11 mouse cellular contexts compared by ENCODE assay signal in genomic region chr12:91932490-91933361, GRCm38 (mm10).
DNase-seq lines count a peak whose midpoint lies in the region; ATAC-seq lines count a peak whose summit lies in the region.
"Had no signal": no experiment of that assay in that cellular context is flagged by ENCODE, and none has a peak within 500 bp of the region (broad histone marks: within the 10 kb centered on the region; RNA-seq: fewer than 3 reads in every experiment).

No protein-coding gene starts in this region.

- H3K4me1 ChIP-seq in hindbrain, embryonic 11.5 days (replicated peaks; ENCODE audit: control insufficient read depth, insufficient read depth, low read length), result no peaks in the 10 kb centered on the region
- no peaks in the 10 kb centered on the region for H3K4me1 ChIP-seq in hindbrain, embryonic 13.5 days (replicated peaks)
- H3K4me1 ChIP-seq in lung, embryonic 16.5 days (replicated peaks; ENCODE audit: control insufficient read depth, insufficient read depth, low read length), result no peaks in the 10 kb centered on the region
- H3K4me1 ChIP-seq in embryonic facial prominence, embryonic 14.5 days (ENCODE audit: control insufficient read depth, insufficient read depth, low read length), result 0 out of 2 replicates have a peak, but pooled peaks cover 4% of the 10 kb centered on the region
- H3K4me1 ChIP-seq: heart, embryonic 12.5 days; neural tube, embryonic 12.5 days had no signal

- no peak for ATAC-seq in hindbrain, embryonic 11.5 days (ENCODE audit: low FRiP score)
- no peak for ATAC-seq in hindbrain, embryonic 13.5 days (ENCODE audit: low FRiP score)
- ATAC-seq in lung, embryonic 16.5 days (ENCODE audit: low read depth), result peak; percentile 62
- no peak for ATAC-seq in embryonic facial prominence, embryonic 14.5 days (ENCODE audit: low read depth)
- ATAC-seq in erythroid progenitor cell, adult 5-6 weeks (replicated peaks; ENCODE audit: low FRiP score, poor library complexity, severe bottlenecking), result no peak

- peak; percentile 31 for DNase-seq in hindbrain, embryonic 11.5 days (ENCODE audit: low spot score)
- no peak for DNase-seq in lung, postnatal 4 days
- DNase-seq in embryonic facial prominence, embryonic 14.5 days (ENCODE audit: low spot score), result peak; percentile 69
- DNase-seq in retina, postnatal 1 day, result peak; percentile 48
- no peak for DNase-seq in thymus, postnatal 10 days (ENCODE audit: low spot score in 2 of 2)
- DNase-seq: lung, adult 18-20 months had no signal

- no peak overlapping the region for H3K27ac ChIP-seq in hindbrain, embryonic 11.5 days (ENCODE audit: low read depth, low read length)
- H3K27ac ChIP-seq in hindbrain, embryonic 13.5 days, result no peak overlapping the region
- peak overlapping the region; percentile 38 for H3K27ac ChIP-seq in lung, embryonic 16.5 days (ENCODE audit: low read length)
- no peak overlapping the region for H3K27ac ChIP-seq in embryonic facial prominence, embryonic 14.5 days (replicated peaks; ENCODE audit: low read depth, low read length)
- H3K27ac ChIP-seq: neural tube, embryonic 12.5 days had no signal

- no peak overlapping the region for H3K9ac ChIP-seq in hindbrain, embryonic 11.5 days (ENCODE audit: low read depth, low read length)
- no peak overlapping the region for H3K9ac ChIP-seq in hindbrain, embryonic 13.5 days
- no peak overlapping the region for H3K9ac ChIP-seq in lung, embryonic 16.5 days (ENCODE audit: low read length)
- H3K9ac ChIP-seq in embryonic facial prominence, embryonic 14.5 days (ENCODE audit: low read depth, low read length), result no peak overlapping the region
- H3K9ac ChIP-seq: heart, embryonic 12.5 days; neural tube, embryonic 12.5 days had no signal

- no peaks in the 10 kb centered on the region for H3K27me3 ChIP-seq in hindbrain, embryonic 11.5 days (ENCODE audit: control insufficient read depth, insufficient read depth, low read length)
- no peaks in the 10 kb centered on the region for H3K27me3 ChIP-seq in hindbrain, embryonic 13.5 days
- no peaks in the 10 kb centered on the region for H3K27me3 ChIP-seq in lung, embryonic 16.5 days (ENCODE audit: control insufficient read depth, insufficient read depth, low read depth, low read length)
- no peaks in the 10 kb centered on the region for H3K27me3 ChIP-seq in embryonic facial prominence, embryonic 14.5 days (replicated peaks; ENCODE audit: control insufficient read depth, insufficient read depth, low read length)
- H3K27me3 ChIP-seq: heart, embryonic 12.5 days; neural tube, embryonic 12.5 days had no signal

- WGBS in hindbrain, embryonic 11.5 days, result 63% methylated on average over 7 of the region's 7 CpGs
- WGBS in hindbrain, embryonic 13.5 days, result 59% methylated on average over 7 of the region's 7 CpGs
- WGBS in lung, embryonic 16.5 days, result 28% methylated on average over 7 of the region's 7 CpGs
- 54% methylated on average over 7 of the region's 7 CpGs for WGBS in embryonic facial prominence, embryonic 14.5 days

- no peak overlapping the region for H3K4me2 ChIP-seq in hindbrain, embryonic 11.5 days (replicated peaks; ENCODE audit: low read depth, low read length)
- H3K4me2 ChIP-seq in hindbrain, embryonic 13.5 days, result no peak overlapping the region
- no peak overlapping the region for H3K4me2 ChIP-seq in lung, embryonic 16.5 days (ENCODE audit: low read depth, low read length)
- no peak overlapping the region for H3K4me2 ChIP-seq in embryonic facial prominence, embryonic 14.5 days (ENCODE audit: low read depth, low read length)
- H3K4me2 ChIP-seq: heart, embryonic 12.5 days; neural tube, embryonic 12.5 days had no signal

- no peak overlapping the region for H3K4me3 ChIP-seq in hindbrain, embryonic 11.5 days (ENCODE audit: low read depth, low read length)
- no peak overlapping the region for H3K4me3 ChIP-seq in hindbrain, embryonic 13.5 days
- no peak overlapping the region for H3K4me3 ChIP-seq in lung, embryonic 16.5 days (ENCODE audit: low read length)
- H3K4me3 ChIP-seq in embryonic facial prominence, embryonic 14.5 days (ENCODE audit: low read depth, low read length), result no peak overlapping the region
- H3K4me3 ChIP-seq: heart, embryonic 12.5 days; neural tube, embryonic 12.5 days had no signal

- no peaks in the 10 kb centered on the region for H3K36me3 ChIP-seq in hindbrain, embryonic 11.5 days (ENCODE audit: control insufficient read depth, insufficient read depth, low read length)
- no peaks in the 10 kb centered on the region for H3K36me3 ChIP-seq in hindbrain, embryonic 13.5 days
- H3K36me3 ChIP-seq in lung, embryonic 16.5 days (ENCODE audit: control insufficient read depth, insufficient read depth, low read length), result no peaks in the 10 kb centered on the region
- H3K36me3 ChIP-seq in embryonic facial prominence, embryonic 14.5 days (ENCODE audit: control insufficient read depth, insufficient read depth, low read length), result no peaks in the 10 kb centered on the region
- H3K36me3 ChIP-seq: heart, embryonic 12.5 days; neural tube, embryonic 12.5 days had no signal

- H3K9me3 ChIP-seq in hindbrain, embryonic 11.5 days (ENCODE audit: control insufficient read depth, low read length), result no peaks in the 10 kb centered on the region
- no peaks in the 10 kb centered on the region for H3K9me3 ChIP-seq in hindbrain, embryonic 13.5 days
- H3K9me3 ChIP-seq in lung, embryonic 16.5 days (ENCODE audit: control insufficient read depth, low read length), result no peaks in the 10 kb centered on the region
- no peaks in the 10 kb centered on the region for H3K9me3 ChIP-seq in embryonic facial prominence, embryonic 14.5 days (ENCODE audit: control insufficient read depth, low read length)
- H3K9me3 ChIP-seq: heart, embryonic 12.5 days; neural tube, embryonic 12.5 days had no signal

Comparison
In these comparisons a context has a peak if more than half of its experiments do, and no peak if none do; other contexts are left out.
1. DNase-seq: peak in hindbrain, embryonic 11.5 days (single experiment), embryonic facial prominence, embryonic 14.5 days (single experiment) and retina, postnatal 1 day (single experiment); none in lung, postnatal 4 days (0 of 2) and thymus, postnatal 10 days (0 of 2).